Mouse (Mus musculus) cerebellum, adult 9-10 months (tissue): ENCODE results near the gene Neurog3.
A peak's percentile ranks its signal among the peaks of the same experiment; 100 is the strongest.

Source experiments
- DNase-seq: peaks from one replicate; pipeline ENCODE4 v3.0.0; 2022

The Neurog3 gene

DNA sequence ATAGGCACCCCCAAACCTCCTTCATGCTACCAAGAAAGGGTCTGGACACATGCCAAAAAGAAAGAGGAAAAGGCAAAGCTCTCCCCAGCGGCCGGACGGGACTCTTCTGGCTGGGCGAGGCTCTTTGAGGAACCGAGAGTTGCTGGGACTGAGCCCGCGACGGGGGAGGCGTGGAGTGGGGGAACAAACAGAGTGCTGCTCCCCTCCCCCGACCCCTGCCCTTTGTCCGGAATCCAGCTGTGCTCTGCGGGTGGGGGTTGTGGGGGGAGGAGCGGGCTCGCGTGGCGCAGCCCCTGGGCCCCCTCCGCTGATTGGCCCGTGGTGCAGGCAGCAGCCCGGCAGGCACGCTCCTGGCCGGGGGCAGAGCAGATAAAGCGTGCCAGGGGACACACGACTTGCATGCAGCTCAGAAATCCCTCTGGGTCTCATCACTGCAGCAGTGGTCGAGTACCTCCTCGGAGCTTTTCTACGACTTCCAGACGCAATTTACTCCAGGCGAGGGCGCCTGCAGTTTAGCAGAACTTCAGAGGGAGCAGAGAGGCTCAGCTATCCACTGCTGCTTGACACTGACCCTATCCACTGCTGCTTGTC, at the start of gene Neurog3:
Gene Neurog3 (plus strand): TSS at position 400 of the 591 bp plus-strand sequence.
- DNase-seq, result no peak

DNA sequence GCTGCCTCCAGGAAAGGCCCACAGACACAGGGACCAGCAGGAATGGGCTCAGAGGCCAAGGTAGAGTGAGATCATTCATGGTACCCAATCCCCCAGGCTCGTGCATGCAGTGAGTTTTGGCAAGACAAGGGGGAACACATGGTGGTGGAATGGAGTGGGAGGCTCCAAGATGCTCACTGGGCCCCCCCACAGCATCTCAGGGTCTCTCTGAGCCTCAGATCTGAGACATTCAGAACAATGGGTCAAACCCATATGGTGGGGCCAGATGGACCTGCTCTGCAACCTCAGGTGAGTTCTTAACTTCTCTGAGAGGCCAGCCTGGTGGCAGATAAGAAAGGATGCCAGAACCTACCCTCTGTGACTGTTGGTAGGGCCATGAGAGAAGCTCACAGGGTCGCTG, 46.8 kb upstream of the Neurog3 start:
- peak; percentile 45 for DNase-seq

DNA sequence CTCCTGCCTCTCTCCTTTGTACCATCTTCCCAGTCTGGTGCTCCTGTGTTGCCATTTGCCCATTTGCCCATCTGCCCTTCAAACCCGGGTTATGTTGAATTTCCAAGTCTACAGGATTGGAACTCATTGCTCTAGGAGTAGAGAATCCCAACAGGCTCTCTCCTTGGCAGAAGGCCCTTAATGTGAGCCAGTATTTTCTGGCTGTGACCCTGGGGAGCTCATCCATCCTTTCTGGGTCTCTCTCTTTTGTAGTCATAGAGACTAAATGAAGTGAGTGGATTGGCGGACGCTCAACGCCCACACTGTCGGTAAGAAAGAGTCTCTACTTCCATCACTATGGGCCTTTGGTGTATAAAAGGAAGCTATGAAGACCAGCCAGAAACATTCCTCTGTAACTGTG, 46.1 kb upstream of the Neurog3 start:
- no peak for DNase-seq

DNA sequence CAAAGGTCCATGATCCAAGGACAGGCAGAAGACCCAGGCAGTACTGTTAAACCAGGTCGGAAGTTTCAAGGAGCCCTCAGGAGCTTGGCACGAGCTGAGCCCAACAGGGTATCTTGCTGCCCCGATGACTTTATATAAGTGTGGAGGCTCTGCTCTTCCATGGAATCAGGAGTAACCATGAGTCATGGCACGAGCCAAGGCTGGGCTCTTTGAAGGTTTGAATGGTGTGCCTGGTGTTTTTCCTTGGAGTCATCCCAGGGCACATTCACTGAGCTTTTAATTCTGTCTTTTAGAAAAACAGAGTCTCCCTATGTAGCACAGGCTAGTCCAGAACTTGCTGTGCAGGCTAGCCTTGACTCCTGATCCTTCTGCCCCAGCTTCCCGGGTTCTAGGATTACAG, 44.5 kb upstream of the Neurog3 start:
- no peak for DNase-seq

DNA sequence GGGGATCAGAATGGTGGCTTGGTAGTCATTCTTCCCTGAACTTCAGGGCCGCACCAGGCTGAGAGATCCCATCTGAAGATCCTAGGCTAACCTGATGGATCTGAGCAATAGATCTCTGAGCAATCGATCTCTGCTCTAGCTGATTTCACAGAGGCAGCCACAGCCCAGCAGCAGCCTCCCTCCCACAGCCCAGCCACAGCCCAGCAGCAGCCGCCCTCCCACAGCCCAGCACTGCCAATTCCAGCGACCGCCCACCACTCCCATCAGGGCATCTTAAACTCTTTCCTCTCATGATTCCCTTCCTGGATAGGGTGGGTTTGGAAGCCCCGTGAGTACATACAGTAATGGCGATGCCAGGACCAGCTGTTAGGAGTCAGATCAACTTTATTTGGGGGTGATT, 43.8 kb upstream of the Neurog3 start:
- DNase-seq, result no peak

DNA sequence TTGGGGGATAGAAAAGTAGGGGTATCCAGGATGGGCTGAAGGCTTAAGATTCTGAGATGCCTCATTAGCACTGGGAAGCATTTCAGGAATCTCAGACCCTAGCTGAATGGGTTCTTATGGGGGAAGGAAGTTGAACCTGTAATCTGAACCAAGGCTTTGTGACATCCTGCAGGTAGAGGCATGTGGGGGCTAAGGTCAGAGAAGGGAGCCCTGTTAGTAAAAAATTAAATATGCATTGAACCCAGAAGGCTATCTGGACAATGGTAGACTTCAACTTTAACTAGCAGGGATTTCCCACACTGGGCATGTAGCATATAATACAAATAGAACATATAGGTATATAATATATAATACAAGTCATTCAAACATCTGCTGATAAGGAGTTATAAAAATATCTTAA, 43.4 kb upstream of the Neurog3 start:
- no peak for DNase-seq

DNA sequence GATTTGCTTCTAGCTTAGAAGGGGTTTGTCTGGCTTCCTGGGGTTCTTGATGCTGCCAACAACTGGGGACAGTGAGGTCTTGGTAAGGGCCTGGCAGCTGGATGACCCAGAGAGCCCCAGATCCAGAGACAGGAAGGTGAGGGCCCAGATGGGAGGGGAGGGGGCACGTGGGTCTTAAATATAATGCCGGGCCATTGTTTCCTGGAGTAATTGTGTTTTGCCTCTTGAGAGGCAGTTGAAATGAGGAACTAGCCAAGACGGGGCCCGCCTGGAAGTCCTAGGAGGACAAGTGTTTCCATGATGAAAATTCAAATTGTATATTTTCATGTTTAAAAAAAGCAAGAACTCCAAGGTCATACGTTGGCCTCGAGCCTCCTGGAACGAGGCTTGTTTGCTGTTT, 39.0 kb upstream of the Neurog3 start:
- DNase-seq, result no peak

DNA sequence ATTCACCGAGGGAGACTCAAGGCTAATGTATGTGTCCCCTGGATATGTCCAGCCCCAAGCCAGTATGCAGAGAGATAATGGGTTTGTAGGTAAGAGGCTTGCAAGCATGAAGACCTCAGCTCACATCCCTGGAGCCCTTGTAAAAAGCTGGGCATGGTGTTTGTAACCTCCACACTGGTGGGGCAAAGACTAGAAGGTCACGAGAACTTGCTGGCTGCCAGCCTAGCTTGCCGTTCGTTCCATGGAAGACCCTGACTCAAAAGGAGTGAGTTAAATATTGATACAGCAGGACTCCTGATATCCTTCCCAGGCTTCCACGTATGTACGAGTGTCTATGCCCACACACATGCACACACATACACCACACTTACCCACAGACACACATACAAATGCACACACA, 38.5 kb upstream of the Neurog3 start:
- no peak for DNase-seq

DNA sequence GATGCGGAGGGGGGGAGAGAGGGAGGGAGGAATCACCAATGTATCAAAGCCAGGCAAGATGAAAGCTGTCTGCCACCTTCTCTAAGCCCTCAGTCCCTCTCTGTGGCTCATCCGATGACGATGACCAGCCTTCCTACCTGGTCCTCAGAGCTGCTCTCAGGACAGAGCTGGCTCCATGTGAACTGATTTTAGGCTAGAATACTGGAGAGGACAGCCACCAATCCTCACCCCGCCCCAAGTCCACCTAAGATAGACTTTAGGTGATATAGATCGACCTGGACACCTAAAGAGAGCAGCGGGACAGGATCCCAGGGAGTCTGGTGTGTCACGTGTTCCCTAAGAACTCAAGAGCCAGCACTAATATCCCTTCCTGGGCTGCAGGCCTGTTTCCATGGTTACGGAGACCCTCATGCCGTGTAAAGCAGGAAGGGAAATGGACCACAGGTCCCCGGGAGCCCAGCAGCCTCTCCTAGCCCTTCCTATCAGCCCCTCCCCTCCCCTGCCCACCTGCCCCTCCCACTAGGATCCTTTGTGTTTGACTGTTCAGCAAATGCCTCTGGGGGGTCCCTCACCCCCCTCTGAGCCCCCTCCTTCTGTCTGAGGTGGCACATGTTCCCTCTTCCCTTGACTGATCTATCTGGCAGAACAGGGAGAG, 33.0 kb upstream of the Neurog3 start:
- DNase-seq, result no peak

DNA sequence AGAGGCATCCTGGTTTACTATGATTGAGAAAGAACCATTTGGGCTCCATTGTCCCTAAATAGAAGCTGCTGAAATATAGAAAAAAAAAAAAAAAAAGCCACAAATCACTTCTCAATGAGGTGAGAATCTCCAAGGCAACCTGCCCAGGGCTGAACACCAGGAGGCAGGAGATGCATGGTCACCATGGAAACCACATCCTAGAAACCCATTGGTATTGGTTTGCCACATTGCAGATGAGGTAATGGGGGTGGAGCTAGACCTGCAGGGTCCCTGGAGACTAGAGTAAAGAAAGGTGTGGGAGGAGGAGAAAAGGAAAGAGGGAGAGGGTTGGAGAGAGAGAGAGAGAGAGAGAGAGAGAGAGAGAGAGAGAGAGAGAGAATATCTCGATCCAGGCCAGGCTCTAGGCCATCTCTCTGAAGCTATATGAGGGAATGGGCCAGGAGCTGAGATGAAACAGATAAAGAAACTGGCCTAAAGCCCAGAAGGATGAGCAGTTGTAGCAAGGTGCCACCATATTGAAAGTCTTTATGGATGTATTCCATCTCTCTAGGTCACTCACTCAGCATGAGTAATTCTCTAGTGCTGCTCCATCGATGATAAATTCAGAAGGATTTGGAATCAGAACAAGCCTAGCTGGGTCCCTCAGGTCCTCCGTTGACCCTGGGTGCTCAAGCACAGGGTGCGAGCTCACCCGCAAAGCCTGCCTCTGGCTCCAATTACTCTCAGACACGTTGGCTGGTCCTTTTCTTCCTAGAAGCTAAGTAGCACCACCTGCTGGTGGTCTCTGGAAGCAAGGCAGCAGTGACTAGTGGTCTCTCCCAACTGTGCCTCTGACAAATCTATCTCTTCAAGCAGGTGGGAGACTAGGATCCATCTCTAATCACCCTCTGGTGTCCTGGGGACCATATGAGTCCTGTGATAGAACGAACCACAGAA, 31.1 kb upstream of the Neurog3 start:
- peak; percentile 83 for DNase-seq

DNA sequence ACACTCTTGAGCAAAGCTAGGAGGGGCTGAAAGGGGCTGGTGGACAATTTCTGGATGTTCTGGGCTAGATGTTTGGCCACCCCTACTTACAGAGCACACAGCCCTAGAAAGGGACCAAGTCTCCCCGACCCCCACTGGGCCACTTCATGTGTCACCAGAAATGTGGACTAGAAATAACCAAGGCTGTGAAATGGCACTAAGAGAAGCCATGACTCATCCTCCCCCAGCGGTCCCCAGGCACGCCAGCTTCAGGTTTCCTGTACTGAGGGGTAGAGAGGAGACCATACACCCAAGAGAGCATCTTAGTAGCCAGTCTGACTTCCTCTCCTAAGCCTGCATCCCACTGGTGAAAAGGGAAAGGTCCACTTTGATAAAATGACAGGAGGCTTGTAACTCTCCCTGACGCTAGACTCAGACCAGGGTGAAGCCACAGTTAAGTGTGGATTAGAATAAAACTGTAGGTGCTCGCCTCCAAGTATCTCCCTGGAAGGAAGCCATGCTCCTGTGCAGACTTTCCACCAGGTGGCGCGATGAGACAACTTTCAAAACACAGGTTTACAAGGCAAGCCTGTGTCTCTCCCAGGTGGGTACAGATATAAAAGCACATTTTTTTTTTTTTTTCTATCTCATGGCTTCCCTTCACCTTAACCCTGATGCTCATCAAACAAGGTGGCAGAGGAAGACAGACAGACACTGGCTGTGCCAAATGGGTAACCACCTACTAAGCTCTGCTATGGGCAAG, 27.9 kb upstream of the Neurog3 start:
- peak; percentile 86 for DNase-seq

DNA sequence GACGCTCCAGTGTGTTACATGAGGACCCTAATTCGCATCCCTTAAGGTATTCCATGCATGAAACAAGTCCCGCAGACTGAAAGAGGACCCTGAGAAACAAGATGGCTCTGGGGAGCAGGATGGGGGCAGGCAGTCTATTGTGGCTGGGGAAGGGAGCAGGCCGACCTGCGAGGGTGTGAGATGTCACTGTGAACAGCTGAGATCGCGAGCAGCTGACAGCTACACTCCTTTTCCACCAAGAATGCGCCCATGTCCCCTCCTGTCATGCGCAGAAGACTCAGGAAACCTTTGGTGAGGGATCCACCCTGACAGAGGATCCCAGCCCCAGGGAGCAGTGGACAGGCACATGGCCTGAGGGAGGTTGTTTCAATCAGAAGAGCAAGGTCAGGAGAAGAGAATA, 25.8 kb upstream of the Neurog3 start:
- no peak for DNase-seq

DNA sequence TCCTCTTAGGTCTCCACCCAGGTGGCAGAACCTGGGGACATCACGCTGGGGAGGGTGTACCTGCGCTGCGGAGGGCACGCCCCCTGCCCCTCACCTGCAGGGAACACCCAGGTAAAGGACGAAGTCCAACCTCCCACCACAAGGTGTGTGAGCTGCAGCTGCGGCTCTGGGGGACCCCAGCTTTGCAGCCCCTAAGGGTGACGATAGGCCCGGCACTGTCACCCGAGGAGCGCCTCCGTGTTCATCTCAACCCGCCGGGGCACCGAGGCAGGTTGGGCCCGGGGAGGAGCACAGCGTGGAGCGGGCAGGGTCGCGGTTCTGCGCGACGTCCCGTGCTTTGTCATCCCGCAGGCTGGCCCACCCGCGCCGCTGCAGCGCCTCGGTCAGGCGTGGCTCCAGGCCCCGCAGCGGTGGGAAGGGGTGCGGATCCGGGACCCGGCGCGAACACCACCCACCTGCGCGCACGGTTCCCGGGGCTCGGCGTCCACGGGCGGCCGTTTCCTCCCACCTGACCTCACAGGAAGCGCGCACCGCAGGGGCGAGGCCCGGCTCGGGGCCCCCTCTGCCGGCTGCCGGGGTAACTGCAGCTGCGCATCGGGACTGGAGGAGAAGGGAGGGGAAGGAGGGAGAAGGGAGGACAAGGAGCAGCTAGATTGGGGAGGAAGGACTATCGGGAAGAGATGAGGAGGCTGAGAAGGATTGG, 22.2 kb upstream of the Neurog3 start:
- DNase-seq, result peak; percentile 94

DNA sequence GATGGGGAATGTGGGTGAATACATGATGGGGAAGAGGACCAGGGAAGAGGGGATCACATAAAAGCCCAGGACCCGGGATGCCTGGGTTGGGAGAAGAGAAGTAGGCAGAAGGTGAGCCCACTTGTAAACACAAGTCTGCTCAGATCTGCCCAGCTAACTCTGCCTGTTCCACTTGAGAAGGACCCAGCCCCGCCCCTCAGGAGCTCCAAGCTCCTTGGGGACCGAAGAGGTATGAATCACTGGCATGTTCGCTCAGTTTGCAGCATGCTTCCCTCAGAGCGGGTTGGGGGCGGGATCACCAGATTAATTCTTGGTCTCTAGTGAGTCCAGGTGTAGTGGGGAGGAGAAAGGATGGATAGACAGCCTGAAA, 21.7 kb upstream of the Neurog3 start:
- no peak for DNase-seq

DNA sequence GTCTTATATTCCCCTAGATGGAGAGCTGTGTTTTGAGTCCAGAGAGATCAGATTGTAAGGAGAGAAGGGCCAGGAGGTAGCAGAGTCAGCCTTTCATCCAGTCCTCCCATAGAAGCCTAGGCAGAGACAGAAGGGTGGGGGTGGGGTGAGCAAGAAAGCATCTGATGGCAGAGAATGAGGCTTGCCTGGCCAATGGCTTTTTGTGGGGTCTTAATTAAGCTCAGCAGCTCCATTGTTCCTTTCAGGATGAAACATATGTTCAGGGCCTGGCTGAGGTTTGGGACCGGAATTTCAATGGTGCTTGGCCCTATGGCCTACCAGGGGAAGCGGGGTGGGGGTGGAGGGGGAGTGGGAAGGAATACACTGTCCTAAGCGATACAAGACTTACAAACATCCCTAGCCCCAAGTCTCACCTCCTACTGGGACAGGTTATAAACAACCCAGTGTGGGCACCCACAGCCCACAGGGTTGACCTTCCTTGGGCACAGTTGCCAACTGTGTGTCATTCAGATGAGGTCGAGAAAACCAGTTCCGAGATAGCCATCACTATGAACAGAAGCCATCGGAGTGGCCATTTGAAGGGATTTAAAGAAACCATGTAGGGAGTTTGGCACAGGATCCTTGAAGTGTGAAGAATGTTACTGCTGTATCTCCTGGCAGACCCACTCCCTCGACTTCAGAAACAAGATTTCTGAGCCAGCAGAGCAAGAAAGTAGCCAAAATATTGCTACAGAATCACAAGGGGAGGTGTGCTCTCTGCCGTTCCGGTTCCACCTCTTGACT, 18.8 kb upstream of the Neurog3 start:
- DNase-seq, result no peak

DNA sequence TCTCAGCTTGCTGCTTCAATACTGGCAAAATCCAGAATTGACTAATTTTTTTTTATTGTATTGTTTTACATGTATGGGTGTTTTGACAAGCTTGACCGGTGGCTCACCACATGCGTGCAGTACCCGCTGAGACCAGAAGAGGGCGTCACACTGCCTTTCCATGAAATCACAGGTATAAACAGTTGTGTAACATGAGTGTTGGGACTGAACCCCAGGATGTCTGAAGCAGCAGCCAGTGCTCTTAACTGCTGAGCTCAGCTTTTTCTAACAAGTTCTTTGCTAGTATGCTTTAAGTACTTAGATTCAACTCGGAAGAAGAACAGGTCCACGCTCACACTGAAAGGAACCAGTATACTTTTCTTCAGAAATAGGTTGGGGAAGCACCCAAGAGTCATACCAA, 5.8 kb upstream of the Neurog3 start:
- DNase-seq, result no peak

DNA sequence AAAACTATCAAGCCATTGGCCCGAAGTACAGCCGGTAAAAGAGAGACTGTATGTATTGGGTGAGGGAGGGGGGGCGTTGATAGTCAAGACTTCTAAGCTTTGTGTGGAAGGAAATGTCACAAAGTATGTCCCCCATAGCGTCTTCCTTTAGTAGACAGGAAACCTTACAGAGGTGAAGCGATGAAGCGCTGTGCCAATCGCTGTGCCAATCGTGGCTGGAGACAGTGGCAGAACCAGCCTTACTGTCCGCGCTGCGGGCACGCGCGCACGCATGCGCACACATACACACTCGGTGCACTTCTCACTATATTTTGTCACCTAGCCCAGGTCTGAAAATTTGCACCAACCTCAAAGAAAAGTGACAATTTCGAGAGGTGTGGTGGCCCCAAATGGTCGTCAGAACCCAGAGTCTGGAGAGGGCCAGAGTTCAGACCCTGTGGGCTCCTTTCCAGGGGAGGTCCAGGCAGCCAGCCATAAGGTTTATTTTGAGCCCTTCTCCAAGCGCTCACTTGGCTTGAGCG, 5.1 kb upstream of the Neurog3 start:
- DNase-seq, result no peak

DNA sequence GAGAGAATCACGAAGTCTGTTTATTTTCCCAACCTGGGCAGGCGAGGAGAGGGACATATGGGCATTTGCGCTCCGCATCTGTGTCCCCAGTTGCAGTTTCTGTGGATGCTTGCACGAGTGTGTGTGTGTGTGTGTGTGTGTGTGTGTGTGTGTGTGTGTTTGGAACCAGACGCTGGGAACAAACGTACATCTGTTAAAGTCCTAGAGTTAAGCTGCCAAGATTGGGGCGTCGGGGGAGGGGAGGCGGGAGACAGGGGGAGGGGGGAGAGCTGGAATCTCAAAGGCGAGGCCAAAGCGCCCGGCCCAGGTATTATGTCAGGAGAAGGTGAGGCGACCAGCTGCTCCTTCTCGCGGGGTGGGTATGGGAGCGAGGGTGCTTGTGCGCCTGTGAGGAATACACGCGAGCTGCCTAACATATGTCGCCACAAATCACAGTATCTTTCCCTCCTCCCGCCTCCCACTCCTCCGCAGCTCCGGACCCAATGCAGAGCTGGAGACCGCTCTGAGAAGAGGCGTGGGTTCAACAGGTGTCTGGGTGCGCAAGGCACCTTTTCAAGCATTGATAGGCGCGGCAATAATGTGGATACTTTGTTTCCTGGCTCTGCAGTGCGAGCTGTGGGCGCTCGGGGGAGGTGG, 4.5 kb upstream of the Neurog3 start:
- no peak for DNase-seq

DNA sequence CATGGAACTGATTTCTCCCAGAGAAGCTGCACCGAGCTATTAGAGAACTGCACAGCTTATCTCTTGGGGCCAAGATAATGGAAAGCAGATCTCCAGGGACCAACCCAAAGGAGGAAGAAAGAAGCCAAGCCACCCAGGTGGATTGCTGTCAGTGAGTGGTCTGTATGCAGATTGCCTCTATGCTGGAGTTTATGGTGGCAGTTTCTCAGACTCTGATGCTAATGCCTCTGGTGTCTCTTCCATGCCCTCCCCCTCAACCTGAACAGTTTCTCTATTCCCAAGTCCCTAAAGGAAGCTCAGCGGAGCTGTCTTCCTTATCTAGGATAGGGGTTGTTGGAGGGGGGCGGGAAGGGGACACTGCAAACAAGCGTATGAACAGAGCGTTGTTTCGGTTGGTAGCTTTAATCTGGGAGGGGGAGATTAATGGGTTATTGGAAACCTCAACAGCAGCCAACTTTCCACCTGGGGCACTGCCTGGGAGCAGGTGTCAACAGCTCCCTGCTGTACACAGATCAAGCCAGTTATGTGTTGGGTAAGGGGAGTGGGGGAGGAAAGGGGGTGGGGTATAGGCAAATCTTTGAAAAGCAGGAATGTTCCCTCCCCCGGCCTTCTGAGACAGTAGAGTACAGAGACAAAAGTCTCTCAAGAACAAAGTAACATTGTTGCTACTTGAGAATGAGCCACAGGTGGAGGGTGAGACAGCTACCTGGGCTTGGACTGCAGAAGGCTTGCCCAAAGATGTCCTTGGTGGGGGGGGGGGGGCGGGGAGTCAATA, 3.0 kb downstream of the Neurog3 start:
- DNase-seq, result no peak

DNA sequence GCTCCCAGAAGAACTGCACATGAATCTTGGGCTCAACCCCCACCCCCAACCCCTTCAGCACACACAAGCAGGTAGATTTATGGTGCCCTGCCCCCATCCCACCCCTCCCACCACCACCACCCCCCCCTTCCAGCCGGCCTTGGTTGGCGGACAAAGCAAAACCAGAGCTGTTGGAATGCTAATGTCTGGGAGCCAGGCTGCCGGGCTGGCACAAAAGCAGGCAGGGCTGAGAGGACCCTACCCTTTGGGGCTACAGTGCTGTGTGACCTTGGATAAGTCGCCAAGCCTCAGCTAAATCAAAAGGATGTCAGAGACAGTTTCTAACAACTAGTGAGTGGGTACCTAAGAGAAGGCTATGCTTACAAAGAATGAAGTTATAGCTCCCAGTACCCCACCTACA, 4.3 kb downstream of the Neurog3 start:
- no peak for DNase-seq
